Mouse (Mus musculus) cerebellum, adult (tissue): Measurements from ENCODE around the gene Nr3c2.

Experiments used
- ATAC-seq: cut with Nextera tagmentation; 2 replicates; pipeline ENCODE4 v1.9.2; 2017; ENCODE audit warnings: mild to moderate bottlenecking, moderate library complexity, mixed read lengths; ENCODE audit not compliant: insufficient number of reproducible peaks, low FRiP score, low TSS enrichment

Nr3c2 gene

DNA sequence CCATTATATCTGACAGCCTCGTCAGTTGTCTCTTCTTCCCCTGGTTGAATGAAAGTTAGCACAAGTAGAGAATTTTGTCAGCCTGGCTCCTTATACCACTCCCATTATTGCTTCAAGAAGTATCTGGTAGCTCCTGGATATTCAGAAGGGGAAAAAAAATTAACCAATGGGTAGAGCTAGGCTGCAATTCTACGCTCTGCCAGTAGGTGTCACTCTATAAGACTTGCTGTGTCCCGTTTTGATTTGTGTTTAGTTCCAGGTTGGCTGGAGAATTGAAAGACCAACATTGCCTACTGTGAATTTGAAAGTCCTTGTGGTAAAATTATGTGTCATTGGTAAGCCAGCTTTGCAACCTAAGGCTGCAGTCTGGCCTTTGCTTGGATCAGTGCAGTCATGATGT is 255.3 kb downstream of the Nr3c2 start:
- no peak for ATAC-seq

GRCm38 (mm10) chr8:77169320-77169719 is 270.1 kb downstream of the Nr3c2 start:
- ATAC-seq = no peak

- ATAC-seq = no peak
Measured at GRCm38 (mm10) chr8:77169757-77170438, 270.7 kb downstream of the Nr3c2 start.

DNA sequence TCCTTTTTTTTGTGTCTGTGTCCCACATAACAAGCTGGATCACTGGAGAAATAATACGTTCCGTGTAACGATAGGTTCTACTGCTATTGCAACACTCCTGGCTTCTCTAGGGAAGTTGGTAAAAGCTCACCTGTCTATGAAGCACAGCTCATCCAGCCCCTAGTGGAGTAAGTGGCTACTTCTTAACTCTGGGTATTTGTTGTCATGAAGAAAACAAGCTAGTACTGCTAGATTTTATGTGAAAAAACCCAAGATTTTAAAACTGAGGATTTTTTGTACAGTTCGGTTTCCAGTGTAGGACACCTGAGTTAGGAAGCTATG is 271.2 kb downstream of the Nr3c2 start:
- ATAC-seq = no peak

GRCm38 (mm10) chr8:77173075-77173657 is 273.9 kb downstream of the Nr3c2 start:
- no peak for ATAC-seq

DNA sequence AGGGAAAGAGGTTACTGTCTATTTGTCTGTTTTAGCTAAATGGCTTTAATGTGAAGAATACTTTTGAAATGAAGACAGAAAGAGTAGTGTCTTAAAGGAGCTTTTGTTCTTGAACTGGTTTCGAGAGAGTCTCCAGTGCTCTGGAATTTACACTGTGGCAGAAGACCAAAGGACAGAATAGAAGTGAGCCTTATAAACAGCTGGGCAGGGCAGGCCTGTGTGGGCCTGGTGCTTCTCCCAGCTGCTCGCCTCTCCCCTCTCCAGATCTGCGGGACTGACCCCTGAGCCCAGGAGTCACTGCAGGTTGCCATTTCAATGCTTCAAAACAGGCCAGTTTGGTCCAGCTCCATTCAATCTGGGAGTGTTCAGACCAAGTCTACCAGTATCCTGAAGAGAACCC is 274.5 kb downstream of the Nr3c2 start:
- ATAC-seq = no peak

- ATAC-seq = no peak
Measured at GRCm38 (mm10) chr8:77175471-77175870, 276.2 kb downstream of the Nr3c2 start.

GRCm38 (mm10) chr8:77176343-77176742 is 277.1 kb downstream of the Nr3c2 start:
- no peak for ATAC-seq

DNA sequence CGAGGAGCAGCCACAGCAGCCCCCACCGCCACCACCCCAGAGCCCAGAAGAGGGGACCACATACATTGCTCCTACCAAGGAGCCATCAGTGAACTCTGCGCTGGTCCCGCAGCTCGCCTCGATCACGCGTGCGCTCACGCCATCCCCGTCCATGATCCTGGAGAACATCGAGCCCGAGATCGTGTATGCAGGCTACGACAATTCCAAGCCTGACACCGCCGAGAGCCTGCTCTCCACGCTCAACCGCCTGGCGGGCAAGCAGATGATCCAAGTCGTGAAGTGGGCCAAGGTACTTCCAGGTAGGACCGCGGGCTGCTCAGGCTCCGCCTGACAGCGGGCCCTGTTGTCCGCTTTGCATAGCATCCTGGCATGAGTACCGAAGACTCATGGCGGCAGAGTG is 286.6 kb downstream of the Nr3c2 start:
- ATAC-seq = no peak

DNA sequence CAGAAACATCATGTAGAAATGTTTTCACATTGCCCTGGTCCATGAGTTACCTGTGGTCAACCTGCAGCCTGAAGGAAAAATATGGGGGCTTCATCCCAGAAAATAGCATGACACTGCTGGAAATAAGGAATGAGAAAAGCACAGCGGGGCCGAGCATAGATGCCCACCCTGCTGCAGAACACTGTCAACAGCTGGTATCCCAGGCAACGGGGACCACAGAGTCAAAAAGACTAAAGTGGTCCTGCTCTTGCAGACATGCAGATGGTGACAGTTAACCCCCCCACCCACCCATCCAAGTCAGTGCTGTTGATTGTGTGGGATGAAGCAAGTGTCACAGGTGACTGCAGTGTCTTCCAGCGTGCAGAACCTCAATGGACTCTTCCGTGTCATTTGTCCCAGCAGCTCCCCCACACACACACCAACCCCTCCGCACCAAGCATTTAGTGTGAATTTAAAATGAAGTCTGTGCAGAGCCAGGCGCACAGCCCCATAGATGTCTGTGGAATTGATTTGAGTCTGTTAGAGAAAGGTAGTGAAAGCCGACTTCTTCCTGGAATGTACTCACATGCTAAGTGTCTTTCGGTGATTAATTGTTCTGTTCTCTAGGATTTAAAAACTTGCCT is 287.8 kb downstream of the Nr3c2 start:
- ATAC-seq = no peak

- no peak for ATAC-seq
Measured at GRCm38 (mm10) chr8:77187748-77188147, 288.5 kb downstream of the Nr3c2 start.

DNA sequence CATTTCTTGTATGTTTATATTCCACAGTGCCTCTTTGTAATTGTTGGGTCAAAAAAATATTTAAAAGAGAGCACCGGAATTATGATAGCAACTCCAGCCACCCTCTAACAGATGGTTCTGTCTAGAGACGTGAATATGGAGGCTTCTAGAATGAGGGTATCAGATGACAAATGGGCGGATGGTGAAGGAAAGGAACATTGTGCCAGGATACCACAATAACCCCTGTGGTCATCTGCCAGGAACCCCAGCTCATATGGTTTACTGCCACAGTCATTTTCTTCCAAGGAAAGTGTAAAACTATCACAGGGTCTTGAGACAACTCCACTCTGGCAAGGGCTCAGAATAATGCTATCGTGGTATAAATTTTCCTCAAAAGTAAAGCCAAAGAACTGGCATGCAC is 289.1 kb downstream of the Nr3c2 start:
- no peak for ATAC-seq

- ATAC-seq = 0 out of 2 replicates have a peak, but pooled peaks have one; percentile 10
Measured at GRCm38 (mm10) chr8:77189318-77189717, 290.1 kb downstream of the Nr3c2 start.

DNA sequence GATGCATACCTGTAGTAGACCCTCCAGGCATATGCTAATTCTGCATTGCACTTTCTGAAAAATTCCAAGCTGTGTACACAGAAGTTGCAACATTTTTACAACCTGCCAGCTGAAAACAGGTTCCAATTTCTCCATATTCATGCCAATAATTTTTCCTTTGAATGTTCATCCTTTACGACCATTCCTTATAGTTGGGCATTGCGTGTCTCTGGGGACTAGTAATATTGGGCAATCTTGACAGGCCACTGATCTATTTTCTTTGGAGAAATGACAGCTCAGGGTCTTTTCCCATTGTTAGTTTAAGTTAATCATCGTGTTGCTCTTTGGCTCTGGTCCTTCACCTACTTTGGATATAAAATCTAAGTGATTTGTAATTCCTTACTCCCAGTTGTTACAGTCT is 291.2 kb downstream of the Nr3c2 start:
- no peak for ATAC-seq

DNA sequence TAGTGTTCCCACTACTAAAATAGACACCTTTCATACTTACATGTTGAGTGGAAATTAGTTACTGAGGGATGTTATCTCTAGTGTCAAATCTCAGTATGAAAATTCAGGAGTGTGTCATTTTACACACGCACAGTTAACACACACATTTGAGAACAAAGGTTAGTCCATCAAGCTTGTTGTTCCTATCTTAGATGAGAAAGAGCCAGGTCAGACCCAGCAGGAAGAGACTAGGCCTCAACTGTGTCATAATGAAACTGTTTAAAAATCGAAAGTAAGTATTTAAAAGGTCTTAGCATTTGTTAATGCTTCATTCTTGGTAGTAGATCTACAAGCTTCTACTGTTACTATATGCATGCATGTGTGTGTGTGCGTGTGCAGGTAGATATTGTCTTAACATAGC is 310.1 kb downstream of the Nr3c2 start:
- no peak for ATAC-seq

GRCm38 (mm10) chr8:77213893-77214464 is 314.7 kb downstream of the Nr3c2 start:
- ATAC-seq = no peak

DNA sequence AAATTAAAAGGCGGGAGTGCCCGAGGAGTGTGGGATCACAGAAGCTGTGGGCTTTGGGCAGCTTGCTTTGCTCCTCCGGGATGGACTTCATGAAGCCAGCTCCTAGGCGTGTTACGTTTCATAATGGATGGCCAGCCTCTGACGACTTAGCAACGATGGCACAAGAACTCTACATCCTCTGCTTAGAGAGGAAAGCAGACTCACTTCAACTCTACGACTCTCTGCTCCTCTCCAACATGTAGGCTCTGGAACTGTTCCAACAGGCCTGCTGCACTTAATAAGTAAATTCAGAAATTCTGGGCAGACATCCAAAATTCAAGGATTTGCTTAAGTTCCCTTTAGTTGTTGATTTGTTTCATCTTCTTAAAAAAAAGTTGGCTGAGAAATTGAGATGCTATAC is 315.4 kb downstream of the Nr3c2 start:
- no peak for ATAC-seq

DNA sequence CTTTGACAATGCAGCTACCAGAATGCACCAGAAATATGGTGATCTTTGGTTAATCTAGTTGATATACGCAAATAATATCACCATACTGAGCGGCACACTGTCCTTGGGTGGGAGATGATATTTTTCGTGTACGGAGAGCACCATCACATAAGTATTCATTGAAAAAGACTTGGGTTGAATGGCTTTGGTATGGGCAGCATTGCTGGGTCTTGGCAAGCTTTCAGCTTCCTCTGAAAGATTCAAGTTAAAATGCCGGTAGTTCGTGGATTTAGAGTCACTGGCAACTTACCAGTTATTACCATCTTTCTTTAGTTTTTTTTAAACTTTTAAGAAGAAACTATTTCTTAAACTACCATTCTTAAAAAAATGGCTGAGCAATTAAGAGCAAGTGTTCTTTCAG is 315.9 kb downstream of the Nr3c2 start:
- no peak for ATAC-seq

- ATAC-seq = no peak
Measured at GRCm38 (mm10) chr8:77223123-77223522, 323.9 kb downstream of the Nr3c2 start.

DNA sequence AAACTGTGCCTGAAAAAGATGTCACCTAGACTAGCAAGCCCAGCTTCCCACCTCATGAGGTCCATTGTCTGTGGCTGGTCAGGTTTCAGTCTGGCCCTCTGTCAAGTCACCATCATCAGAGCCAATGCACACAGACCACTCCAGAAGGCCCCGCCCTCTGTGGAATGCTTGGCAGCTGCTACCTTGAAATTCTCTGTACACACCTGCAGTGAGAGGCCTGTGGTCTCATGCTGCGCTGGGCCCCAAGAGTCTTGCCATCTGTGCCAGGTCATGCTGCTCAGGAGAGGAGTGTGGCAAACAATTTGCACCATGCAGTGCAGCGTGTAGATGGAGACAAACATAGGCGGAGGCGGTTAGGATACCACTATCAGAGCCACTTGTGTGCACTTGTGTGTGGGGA is 328.5 kb downstream of the Nr3c2 start:
- peak; percentile 43; the same call in 1 of the 2 replicates for ATAC-seq

DNA sequence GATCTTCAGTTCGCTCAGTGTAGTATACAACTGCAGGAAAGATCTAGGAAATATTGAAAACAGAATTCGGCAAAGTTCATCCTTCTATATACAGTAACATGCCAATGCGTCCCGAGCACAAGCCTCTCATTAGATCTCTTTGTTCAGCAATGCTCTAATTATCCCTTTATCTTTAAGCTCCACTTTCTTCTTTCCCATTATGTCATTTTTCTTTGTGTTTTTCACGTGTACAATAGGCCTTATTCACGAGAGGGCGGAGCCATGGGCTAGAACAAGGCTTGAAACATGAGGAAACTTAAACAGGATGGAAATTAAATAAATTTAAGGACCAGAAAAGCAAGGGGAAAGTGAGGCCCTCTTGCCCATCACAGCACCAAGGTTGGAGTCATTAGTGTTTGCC is 329.4 kb downstream of the Nr3c2 start:
- ATAC-seq = no peak

DNA sequence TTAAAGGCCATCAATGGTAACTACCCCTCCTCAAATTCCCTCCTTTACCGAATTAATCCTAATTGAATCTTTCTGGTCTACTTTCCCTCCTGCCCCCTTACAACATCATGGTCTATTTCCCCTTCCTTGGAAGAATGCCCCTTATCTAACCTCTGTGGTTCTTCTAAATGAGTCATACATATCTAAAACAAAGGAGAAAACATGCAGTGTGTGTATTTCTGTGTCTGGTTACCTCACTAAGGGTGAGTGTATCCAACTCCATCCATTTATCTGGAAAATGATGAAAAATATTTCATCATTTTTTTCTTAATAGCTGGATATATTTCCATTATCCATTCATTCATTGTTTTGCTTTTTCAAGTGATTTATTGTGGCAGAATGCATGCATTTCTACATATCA is 332.0 kb downstream of the Nr3c2 start:
- no peak for ATAC-seq
